Mouse (Mus musculus) intestine, postnatal 0 days (tissue): ENCODE data around the gene Rsbn1. TPM values are rescaled to one million over a fixed set of nuclear protein-coding genes. Genes with fewer than 3 reads are reported as not detected.
A peak's percentile ranks its signal among the peaks of the same experiment; 100 is the strongest.

Source experiments
- ATAC-seq: fragments of 200-750 bp; cut with Nextera tagmentation; 2 replicates; pipeline ENCODE4 v1.8.0; 2017; ENCODE audit warnings: mild to moderate bottlenecking, moderate TSS enrichment, moderate library complexity
- H3K27ac ChIP-seq: fragments of 300-500 bp; sonication (generic); 2 replicates; pipeline ENCODE4 v1.5.1; 2014; ENCODE audit warnings: mild to moderate bottlenecking, low read depth, low read length, moderate library complexity
- H3K27me3 ChIP-seq: fragments of 300-500 bp; sonication (generic); replicated peaks from 2 replicates; pipeline ENCODE4 v1.6.1; 2014; ENCODE audit warnings: low read length, mixed read lengths; ENCODE audit not compliant: control insufficient read depth, insufficient read depth
- H3K36me3 ChIP-seq: fragments of 300-500 bp; sonication (generic); 2 replicates; pipeline ENCODE4 v1.6.1; 2014; ENCODE audit warnings: mild to moderate bottlenecking, moderate library complexity; ENCODE audit not compliant: control insufficient read depth, insufficient read depth
- H3K4me1 ChIP-seq: fragments of 300-500 bp; sonication (generic); replicated peaks from 2 replicates; pipeline ENCODE4 v1.6.1; 2014; ENCODE audit warnings: antibody characterized with exemption, low read length, mixed read lengths; ENCODE audit not compliant: control insufficient read depth, insufficient read depth
- H3K4me2 ChIP-seq: fragments of 300-500 bp; sonication (generic); replicated peaks from 2 replicates; pipeline ENCODE4 v1.6.1; 2014; ENCODE audit warnings: low read depth, mild to moderate bottlenecking, moderate library complexity
- H3K4me3 ChIP-seq: fragments of 300-500 bp; sonication (generic); 2 replicates; pipeline ENCODE4 v1.5.1; 2014; ENCODE audit warnings: low read depth, low read length
- H3K9ac ChIP-seq: fragments of 300-500 bp; sonication (generic); 2 replicates; pipeline ENCODE4 v1.6.1; 2014; ENCODE audit warnings: mild to moderate bottlenecking, low read depth, low read length
- H3K9me3 ChIP-seq: fragments of 300-500 bp; sonication (generic); 2 replicates; pipeline ENCODE4 v1.6.1; 2016; ENCODE audit warnings: mixed run types; ENCODE audit not compliant: control insufficient read depth
- CTCF ChIP-seq: sonication (generic); IDR thresholded peaks from 2 replicates; pipeline ENCODE4 v1.5.1; 2016; ENCODE audit warnings: low read depth, mild to moderate bottlenecking, control low read depth, antibody characterized with exemption, moderate library complexity
- WGBS: fragments of 180-500 bp; shearing (Covaris S2); extraction: QIAGEN DNeasy Blood & Tissue Kit; methylation state at CpG from one replicate; pipeline ENCODE4 v1.1.7; 2014; 5-methylcytosine and 5-hydroxymethylcytosine counted together
- polyA plus RNA-seq: library from polyadenylated mRNA; unstranded; fragments of >200 nt; fragmentation: Nextera tagmentation; extraction: Ambion mirVana; gene quantifications from 2 replicates; pipeline ENCODE4 v1.2.1, GENCODE M21; 2015

Rsbn1 gene
- polyA plus RNA-seq, 1 experiment from 2014 or later = 5.3 TPM

DNA sequence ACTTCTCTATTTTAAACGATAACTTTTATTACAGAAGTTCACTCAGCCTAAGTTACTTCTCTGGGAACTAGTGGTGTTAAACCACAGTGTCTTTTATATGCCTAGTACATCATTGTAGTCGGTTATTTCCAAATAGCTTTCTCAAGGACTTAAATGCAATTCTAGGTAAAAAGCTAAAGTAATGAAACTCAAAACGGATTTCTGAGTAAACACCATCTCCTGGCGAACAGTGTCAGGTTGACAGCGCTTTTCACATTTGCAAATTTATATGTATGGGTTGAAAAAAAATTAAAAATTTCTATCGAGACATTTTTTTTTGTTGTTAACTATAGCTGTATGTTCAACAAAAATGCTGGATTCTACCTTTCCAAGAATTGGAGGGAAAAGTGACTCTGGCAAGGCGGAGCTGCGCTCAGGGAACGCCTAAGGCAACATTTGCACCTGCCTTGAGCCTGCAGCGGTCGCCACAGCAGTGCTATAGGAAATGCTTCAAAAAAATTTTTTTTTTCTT lies 414 bp upstream of the Rsbn1 start:
- Histone ChIP-seq H3K9ac (0 out of 2 replicates have a peak overlapping the region, but pooled peaks have one; percentile 8), H3K27me3 (no peaks in the 10 kb centered on the region), H3K36me3 (no peaks in the 10 kb centered on the region), H3K9me3 (no peaks in the 10 kb centered on the region), H3K4me2 (peak overlapping the region; percentile 77), H3K4me1 (no peaks in the 10 kb centered on the region), H3K27ac (peak overlapping the region; percentile 41; the same call in 1 of the 2 replicates), H3K4me3 (peak overlapping the region; percentile 100)
- 0 out of 2 replicates have a peak, but pooled peaks have one; percentile 1 for TF ChIP-seq CTCF
- ATAC-seq = peak; percentile 31; the same call in 1 of the 2 replicates
- WGBS = 3% methylated on average over 11 of the region's 11 CpGs

GRCm38 (mm10) chr3:103914732-103915508 lies 1.0 kb downstream of the Rsbn1 start:
- Histone ChIP-seq H3K4me1 (no peaks in the 10 kb centered on the region), H3K36me3 (no peaks in the 10 kb centered on the region), H3K9me3 (no peaks in the 10 kb centered on the region), H3K4me2 (peak overlapping the region; percentile 77), H3K4me3 (peak overlapping the region; percentile 100), H3K27me3 (no peaks in the 10 kb centered on the region), H3K9ac (peak overlapping the region; percentile 90), H3K27ac (peak overlapping the region; percentile 91)
- under 1% methylated on average over 54 of the region's 60 CpGs for WGBS
- peak; percentile 31 for ATAC-seq
- peak; percentile 3; the same call in 1 of the 2 replicates for TF ChIP-seq CTCF

- TF ChIP-seq CTCF = no peak
- Histone ChIP-seq H3K4me1 (no peaks in the 10 kb centered on the region), H3K4me3 (peak overlapping the region; percentile 100), H3K4me2 (peak overlapping the region; percentile 77), H3K9ac (peak overlapping the region; percentile 90), H3K36me3 (no peaks in the 10 kb centered on the region), H3K9me3 (no peaks in the 10 kb centered on the region), H3K27ac (peak overlapping the region; percentile 91), H3K27me3 (no peaks in the 10 kb centered on the region)
- no peak for ATAC-seq
- WGBS = 2% methylated on average over 7 of the region's 7 CpGs
Measured at GRCm38 (mm10) chr3:103915509-103915896, 1.6 kb downstream of the Rsbn1 start.

DNA sequence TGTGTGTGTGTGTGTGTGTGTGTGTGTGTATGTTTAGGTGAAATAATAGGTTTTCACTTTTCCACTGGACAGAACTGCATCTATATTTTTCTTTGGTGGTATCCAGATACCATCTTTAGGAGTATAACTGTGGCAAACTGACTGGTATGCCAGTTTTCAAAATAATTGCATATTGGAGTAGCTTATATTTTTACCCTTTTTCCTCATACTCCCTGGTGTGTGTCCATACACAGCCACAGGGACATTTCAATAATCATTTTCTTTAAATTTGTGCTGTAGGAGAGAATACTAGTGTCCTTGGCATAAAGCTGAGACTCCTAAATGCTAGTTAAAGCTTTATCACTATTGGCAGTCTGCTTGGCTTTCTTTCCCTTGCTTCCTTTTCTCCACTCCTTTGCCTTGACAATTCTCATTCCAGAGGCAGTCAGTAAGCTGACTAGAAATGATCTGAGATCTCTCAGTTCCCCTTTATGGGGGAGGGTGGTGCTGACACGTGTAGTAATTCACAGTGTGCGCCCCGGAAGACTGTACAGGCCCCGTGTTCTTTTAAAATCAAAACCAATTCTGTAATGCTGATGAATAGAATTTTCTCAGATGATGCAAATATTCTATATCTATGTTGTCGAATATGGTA lies 2.4 kb downstream of the Rsbn1 start:
- Histone ChIP-seq H3K27ac (no peak overlapping the region), H3K9ac (peak overlapping the region; percentile 8; the same call in 1 of the 2 replicates), H3K4me1 (no peaks in the 10 kb centered on the region), H3K4me2 (peak overlapping the region; percentile 77), H3K36me3 (no peaks in the 10 kb centered on the region), H3K9me3 (no peaks in the 10 kb centered on the region), H3K27me3 (no peaks in the 10 kb centered on the region), H3K4me3 (peak overlapping the region; percentile 100)
- no peak for TF ChIP-seq CTCF
- ATAC-seq = no peak
- WGBS = 19% methylated on average over 5 of the region's 5 CpGs

DNA sequence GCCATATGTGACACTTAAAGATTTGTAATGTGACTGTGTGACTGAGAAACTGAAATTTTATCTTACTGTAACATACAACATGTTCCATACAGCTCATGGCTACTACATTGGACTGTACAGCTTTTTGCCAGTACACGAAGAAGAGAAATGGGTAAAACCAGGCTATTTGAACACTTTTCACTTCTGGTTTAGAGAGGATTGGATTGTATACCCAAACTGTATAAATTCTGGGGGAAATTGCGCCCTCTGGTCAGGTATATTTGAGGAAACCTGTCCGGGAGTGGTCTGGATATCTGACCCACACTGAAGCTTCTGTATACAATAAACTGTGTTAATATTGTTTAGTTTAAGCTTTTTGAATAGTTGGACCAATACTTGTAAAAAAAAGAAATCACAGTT lies 2.9 kb downstream of the Rsbn1 start:
- Histone ChIP-seq H3K4me1 (no peaks in the 10 kb centered on the region), H3K9ac (peak overlapping the region; percentile 8; the same call in 1 of the 2 replicates), H3K4me2 (peak overlapping the region; percentile 77), H3K4me3 (peak overlapping the region; percentile 100), H3K27me3 (no peaks in the 10 kb centered on the region), H3K9me3 (no peaks in the 10 kb centered on the region), H3K27ac (no peak overlapping the region), H3K36me3 (no peaks in the 10 kb centered on the region)
- 34% methylated on average over 3 of the region's 3 CpGs for WGBS
- no peak for TF ChIP-seq CTCF
- ATAC-seq = no peak

- Histone ChIP-seq H3K27ac (no peak overlapping the region), H3K4me1 (no peaks in the 10 kb centered on the region), H3K27me3 (no peaks in the 10 kb centered on the region), H3K9ac (no peak overlapping the region), H3K4me2 (no peak overlapping the region), H3K36me3 (no peaks in the 10 kb centered on the region), H3K9me3 (no peaks in the 10 kb centered on the region), H3K4me3 (no peak overlapping the region)
- no peak for TF ChIP-seq CTCF
- WGBS = 93% methylated on average over 1 of the region's 1 CpGs
- no peak for ATAC-seq
Measured at GRCm38 (mm10) chr3:103920094-103920493, 6.2 kb downstream of the Rsbn1 start.
